Mouse (Mus musculus): Measurements from ENCODE around the gene Mcub.

Mcub gene

DNA sequence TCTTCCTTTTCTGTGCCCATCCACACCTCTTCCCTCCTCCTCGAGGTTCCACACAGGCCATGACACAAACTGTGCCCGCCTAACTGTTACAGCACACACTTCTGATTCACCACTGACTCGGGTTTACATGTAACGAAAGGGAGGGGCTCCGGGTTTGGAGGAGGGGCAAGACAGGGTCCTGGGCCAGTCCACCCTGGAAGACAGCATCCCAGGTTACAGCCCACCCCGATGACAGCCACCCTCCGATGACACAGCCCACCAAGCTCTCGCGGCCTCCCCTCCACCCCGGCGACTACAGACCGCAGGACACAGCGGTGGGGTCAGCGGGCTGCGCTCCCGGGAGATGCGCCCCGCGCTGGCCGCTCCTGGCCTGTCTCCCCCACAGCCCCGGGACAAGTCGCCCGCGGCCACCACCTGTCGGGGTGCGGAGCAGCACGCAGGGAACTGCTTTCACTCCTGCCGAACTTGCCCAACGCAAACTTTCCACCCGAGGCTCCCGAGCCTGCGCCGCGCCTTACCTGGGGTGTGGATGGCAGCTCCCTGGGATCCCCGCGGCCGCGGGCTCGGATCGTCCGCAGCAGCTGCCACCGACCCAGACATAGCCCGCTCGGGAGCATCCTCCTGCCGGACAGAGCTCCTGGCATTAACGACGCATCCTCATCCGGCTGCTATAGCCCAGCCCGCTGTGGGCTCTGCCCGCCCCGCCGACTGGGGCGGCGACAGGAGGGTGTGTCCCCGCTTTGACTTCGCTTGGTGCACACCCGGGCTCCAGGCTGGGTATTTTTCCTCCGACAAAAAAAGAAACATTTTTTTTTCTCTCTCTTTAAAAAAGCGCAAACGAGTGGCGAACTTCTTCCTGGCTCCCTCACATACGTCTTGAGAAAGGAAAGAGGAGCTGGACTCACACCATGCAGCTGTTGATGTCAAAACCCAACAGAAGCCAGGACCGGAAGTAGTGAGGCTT is at the start of gene Mcub:
Mcub (minus strand) TSS at position 775 of the 964 bp plus-strand sequence.
- peak; percentile 52 for DNase-seq (ENCODE audit: low spot score)

DNA sequence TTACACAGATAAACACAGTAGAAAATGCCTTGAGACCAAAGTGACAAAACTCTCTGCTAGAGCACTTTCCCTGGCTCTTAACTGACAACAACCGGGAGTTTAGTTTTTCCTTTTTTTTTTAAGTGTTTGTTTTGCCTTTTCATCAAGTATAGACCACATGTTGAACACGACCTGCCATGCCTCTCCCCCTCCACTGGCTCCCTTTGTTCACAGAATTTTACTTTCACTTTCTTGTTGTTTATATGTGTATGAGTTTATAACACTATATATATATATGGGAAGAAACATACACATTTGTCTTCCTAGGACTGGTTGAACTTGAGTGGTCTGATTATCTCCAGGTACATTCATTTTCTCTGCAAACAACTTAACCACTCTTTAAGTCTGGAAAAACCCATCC is 42.9 kb upstream of the Mcub start:
- DNase-seq (ENCODE audit: low spot score): no peak

DNA sequence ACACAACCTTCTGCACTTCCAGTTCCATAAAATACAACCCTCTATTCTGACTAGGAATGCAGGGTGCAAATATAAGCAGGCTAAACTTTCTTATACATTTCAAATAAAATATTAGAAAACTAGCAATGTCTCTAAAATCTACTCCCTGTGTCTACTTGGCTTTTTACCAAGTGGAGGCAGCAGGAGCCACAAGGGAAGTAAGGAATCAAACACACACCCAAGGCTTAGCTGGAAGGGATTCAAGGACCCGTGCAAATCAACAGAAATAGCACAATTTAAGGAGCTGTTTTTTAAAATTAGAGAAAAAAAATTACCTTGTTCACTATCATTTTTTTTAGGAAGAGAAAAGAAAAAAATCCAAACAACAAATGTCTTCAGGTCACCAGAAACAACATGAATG is 41.2 kb upstream of the Mcub start:
- no peak for DNase-seq (ENCODE audit: low spot score)

DNA sequence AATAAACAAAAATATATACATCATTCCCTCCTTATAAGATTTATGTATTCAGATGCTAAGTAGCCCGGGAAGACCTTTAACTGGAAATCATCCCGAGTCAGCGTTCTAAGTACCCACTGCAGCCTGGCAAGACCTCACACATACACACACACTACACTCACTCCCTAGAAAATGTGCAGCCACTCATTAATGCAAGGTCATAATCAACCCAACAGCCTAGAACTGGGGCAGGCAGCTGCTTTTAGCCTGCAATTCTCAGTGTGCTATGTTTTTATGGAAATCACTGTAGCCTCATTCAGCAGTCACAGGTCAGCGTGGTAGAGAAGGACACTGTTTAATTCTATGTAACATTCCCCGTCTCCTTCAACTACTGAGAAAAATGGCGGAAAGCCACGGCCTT is 36.1 kb upstream of the Mcub start:
- DNase-seq (ENCODE audit: low spot score): no peak

DNA sequence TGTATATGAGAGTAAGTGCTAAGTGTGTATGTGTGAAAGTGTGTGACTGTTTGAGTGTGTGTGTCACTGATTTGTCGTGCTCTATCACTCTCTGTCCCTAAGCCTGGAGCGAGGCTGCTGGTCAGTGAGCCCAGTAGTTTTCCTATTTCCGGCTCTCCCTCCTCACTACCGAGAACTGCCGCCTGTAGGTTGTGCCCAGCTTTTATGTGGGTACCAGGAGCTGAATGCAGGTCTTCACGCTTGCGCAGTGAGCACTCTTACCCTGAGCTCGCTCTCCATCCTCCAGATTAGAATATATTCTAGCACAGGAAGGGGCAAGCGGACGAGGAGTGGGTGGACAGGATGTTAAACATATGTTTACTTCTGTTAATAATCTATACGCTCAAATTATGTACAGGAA is 30.9 kb upstream of the Mcub start:
- DNase-seq (ENCODE audit: low spot score): no peak

DNA sequence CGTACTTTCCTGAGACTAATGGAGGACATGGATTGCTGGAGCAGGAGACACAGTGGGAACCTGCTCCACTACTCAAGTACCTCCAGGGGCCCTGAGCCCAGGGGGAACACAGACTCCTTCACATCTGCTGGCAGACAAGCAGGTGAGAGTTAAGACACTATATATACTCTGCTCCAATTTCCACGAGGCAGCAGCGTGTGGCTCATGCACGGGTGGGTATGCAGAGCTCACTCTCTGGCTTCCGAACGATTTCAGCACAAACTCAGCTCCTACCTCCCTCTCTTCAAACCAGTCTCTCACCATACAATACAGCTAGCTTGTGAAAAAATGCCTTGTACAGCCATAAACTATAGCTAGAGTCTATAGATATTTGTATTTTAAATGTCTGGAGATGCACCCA is 28.5 kb upstream of the Mcub start:
- no peak for DNase-seq (ENCODE audit: low spot score)

DNA sequence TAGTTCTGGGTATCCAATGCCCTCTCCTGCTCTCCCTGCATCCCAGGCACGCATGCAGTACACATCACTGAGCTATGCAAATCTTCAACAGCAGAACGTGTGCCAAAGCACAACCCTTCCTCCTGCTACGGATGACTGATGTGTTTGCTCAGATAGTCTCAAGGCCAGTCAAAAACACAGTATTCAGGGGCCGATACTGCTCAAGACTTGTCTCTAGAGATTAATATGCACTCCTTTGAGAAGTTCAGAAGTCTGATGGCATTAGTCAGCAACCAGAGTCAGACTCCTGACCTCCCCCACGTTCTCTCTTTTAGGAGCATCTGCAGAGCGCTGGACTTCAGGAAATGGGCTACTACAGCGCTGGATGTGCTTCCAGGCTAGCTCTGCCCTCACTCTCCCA is 28.0 kb upstream of the Mcub start:
- DNase-seq (ENCODE audit: low spot score): no peak

DNA sequence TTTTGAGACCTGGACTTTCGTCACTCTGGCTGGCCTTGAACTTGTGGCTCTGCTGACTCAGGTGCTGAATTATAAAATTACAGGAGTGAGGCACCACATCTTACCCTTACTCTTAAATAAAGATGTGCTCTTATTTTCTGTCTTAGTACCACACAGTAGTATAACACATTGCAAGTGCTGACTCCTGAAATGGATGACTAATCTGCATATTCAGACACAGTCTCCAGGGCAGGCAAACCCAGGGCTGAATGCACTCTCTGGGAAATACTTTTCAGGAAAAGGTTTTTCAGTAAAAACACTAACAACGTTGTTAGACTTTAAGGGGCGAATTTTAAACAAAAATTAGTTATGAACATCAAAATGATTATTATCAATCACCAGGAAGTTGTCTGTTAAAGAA is 27.3 kb upstream of the Mcub start:
- DNase-seq (ENCODE audit: low spot score): no peak

DNA sequence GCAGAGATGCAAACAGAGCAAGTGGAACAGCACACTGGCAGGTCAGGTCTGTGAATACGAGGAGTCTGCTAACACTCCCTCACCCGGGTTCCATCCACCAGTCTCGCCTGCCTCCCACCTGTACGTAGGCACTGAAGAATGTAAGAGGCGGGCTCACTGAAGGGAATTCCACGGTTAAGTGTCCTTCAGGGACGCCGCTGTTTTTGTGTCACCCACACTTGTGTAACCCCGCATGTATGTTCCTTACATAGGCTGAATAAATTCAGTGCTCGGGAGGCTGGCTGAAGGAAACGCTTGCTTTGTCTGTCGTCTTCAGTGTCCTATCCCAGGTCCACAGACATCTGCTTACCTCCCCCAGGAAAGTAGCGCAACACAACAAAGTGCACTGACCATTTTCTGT is 17.3 kb upstream of the Mcub start:
- DNase-seq (ENCODE audit: low spot score): no peak

DNA sequence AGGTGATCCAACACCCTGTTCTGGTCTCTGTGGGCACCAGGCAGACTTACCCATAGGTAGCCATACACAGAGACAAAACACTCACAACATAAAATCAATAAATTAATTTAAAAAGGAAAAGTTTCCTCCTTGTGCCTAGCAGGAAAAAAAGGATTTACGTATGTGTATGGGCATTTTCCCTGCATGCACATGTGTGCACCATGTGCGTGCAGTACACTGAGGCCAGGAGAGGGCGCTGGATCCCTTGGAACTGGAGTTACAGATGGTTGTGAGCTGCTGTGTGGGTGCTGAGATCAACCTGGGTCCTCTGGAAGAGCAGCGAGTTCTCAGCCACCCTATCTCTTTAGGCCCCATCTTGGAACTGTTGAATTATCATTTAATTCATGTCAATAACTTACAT is 15.3 kb upstream of the Mcub start:
- DNase-seq (ENCODE audit: low spot score): no peak

DNA sequence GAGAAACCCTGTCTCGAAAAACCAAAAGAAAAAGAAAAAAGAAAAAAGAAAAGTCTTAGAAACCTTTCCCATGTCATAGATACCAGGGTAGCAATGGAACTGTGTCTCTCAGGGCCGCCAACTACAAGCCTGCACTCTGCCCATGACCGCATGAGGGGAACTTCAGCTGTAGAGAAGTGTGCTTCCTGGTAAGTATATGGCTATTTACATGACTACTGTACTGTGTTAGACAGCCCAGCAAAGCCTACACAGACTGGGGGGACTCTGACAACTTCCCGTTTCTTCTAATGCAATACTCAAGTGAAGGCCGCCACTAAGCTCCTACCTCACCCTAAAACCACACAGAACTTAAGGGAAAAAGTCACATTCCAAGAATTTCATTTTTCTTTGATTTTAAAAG is 14.8 kb upstream of the Mcub start:
- DNase-seq (ENCODE audit: low spot score): no peak

DNA sequence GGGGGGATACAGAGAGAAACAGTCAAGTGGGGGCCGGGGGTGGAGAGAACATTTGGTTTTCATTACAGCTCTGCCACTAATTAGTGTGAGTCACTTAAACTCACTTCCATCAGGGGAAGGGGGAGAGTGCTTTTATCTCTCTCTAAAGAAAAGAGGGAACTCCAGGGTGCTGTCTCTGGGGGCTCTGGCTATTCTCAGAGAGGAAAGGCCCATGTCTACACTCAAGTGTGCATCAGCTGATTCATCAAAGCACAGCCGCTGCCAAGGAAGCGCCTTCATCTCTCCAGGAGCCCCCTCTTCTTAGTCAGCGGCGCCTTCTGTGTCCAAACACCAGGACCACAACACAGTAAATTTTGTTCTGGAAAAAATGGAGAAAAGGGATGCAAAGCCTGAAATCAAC is 12.3 kb upstream of the Mcub start:
- no peak for DNase-seq (ENCODE audit: low spot score)

DNA sequence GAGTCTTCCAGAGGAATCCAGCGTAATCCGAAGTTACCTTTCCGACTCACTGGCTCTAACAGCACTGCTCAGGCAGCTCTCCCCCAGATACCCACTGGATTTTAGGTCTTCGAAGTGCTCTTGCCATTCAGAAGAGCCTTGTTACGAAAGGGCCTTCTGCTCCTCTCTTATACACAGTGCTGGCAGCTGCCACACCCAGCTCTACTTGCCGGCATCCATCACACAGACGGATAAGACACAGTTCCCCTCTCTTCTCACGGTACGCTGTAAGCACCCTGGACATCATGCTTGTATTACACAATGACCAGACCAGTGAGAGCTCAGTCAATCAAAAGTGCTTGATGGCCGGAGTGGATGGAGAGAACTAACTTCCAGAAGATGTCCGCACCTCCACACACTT is 11.8 kb upstream of the Mcub start:
- DNase-seq (ENCODE audit: low spot score): no peak

DNA sequence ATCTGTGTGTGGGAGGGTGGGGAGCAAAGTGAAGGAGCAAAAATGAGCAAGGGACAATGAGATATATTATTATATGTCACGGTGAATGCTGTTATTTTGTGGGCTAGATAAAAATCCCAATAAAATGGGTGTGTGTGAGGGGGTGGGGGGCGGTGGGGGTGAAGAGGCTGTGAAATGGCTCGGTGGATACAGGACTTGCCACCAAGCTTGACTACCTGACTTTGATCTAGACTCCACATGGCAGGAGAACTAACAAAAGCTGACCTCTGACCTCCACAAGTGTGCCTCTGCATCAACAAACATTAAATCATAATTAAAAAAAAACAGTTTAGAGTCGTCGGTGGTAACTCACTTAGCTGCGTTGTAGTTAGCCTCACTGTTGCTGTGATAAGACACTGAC is 9.5 kb upstream of the Mcub start:
- DNase-seq (ENCODE audit: low spot score): no peak

DNA sequence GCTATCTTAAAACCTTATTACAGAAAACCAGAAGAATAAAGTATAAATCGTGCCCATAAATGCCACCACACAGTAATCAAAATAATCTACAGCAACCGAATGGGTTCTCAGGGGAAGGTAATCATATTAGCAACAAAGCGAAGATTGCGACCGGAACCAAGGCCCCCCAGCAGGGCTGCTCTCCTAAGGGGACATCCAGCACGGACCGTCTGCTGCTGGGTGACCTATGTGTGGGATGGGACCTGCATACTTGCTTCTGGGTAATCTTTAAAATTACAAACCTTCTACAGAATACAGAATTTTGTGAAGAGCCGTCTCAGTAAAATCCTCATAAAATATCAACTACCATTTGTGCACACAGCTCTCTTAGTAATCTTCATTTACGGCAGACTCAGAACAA is 8.7 kb upstream of the Mcub start:
- DNase-seq (ENCODE audit: low spot score): no peak

DNA sequence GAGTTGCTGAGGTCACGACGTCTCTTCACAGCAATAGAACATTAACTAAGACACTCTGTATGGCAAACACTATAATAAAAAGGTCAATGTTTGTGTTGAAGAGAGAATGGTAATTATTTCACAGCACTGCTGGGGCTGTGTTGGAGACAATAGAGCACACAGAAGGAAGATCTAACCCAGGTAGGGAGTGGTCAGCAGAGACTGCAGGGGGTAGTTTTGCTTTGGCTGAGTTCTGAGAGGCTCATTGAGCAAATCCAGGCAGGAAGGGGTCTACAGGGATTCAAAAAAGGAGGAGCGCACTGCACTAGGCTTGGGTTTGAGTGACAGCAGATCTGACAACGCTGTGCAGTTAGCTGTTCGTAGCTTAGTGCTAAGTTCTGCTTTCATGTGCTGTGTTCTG is 6.3 kb upstream of the Mcub start:
- DNase-seq (ENCODE audit: low spot score): no peak

DNA sequence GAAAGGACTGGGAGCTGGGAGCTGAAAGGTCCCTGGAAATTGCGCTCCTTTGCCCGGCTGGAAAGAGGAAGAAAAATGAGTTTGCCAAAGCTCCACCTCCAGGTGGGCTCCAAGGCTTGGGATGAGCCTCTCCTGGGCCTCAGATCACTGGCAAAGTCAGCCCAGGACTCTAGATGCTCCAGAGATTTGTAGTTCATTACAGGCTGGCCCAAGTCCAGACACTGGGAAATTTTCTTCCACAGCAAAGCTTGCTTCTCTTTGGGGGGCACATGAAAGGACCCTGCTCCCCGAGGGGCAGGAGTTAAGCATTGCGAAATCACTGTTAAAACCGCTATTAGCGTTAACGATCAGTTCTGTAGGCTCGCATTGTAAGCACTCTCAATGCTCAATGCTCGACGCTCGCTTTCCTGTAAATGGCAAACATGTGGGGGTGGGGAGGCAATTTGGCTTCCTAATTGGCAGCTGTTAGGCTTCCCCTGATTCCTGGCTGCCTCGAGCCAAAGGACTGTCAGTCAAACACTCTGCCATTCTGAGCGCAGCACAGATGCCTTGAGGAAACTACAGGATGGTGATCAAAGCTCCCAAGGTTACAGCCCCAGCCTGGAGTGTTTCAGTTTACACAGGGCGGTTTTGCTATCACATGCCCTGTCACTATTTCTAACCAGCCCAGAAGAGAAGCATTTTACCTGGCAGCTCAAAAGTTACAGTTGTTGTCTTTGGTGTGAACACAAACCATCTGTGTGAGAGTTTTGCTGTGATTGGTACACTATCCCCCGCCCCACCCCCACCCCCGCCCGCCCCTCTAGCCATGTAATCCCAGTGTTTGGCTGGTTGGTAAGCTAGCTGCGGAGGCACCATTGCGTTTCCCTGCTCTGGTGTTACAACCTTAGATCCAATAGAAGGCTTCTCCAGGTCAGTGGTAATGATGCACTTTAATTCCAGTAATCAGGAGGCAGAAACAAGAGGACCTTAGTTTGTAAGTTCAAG is 816 bp upstream of the Mcub start:
- DNase-seq (ENCODE audit: low spot score): peak; percentile 72

DNA sequence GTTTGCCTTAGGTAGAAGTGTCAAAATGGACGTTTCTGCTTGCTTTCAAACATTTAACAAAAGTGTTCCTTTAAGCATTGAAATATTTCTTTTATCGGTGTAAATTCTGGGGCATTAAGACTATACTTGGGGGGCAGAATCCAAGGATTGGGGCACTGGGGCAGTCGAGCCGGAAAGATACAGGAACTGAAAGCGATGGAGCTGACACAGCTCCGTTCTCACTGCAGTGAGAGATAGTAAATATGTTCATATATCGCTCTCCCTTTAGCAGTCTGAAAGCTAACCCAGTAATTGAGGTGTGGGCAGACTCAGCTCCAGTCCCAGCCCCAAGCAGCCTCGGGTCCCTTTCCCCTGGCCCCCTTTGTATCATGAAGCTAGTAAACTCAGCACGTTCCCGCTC is 975 bp downstream of the Mcub start:
- no peak for DNase-seq (ENCODE audit: low spot score)

DNA sequence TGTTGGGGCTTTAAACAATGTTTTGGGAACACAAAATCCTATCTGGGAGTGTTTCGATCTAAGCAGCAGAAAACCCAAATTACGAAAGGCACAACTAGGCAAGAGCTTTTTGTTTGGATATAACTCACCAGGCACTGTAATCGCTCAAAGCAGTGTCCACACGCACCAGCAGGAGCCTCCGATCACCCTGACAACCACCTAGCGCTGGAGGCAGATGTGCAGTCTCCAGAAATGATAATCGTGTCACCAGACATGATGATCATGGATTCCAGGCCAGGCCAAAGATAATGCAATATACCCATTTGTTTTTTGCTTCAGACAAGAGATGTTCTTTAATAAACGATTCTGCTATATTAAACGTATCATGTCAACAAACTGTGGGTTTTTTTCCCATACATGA is 2.1 kb downstream of the Mcub start:
- peak; percentile 13 for DNase-seq (ENCODE audit: low spot score)

DNA sequence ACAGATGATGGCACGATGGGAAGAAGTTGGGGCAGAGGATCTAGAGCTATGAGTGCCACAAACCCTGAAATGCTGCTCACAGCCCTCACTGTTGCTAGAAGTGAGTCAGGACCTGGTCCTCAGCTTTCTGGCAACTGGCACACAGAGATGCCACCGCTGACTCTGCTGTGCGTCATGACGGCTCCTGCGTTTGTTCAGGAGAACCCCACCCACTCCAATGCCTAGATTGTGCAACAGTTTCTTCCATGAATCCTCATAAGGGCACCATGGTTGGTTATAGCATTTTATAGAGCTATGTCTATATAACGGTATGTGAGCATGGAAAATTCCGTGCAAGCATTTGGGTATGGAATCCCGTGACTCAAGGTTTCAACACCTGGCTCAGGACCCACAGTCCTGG is 5.3 kb downstream of the Mcub start:
- no peak for DNase-seq (ENCODE audit: low spot score)

DNA sequence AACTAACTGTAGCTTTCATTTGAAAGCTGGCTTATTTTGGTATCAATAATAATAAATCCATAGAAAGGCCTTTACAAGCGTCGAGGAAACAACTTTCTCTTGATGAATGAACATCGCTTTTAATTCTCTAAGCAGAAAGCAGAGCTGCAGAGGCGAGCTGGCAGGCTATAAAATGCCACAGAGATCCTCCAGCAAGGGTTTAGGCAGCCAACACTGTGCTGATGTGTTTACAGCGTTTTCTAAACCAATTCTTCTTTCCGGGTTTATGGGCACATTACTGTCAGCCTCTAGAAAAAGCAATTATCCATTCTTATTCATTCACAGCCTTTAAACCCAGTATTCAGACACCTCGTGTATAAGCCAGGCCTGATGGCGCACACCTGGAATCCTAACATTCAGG is 7.5 kb downstream of the Mcub start:
- DNase-seq (ENCODE audit: low spot score): no peak

DNA sequence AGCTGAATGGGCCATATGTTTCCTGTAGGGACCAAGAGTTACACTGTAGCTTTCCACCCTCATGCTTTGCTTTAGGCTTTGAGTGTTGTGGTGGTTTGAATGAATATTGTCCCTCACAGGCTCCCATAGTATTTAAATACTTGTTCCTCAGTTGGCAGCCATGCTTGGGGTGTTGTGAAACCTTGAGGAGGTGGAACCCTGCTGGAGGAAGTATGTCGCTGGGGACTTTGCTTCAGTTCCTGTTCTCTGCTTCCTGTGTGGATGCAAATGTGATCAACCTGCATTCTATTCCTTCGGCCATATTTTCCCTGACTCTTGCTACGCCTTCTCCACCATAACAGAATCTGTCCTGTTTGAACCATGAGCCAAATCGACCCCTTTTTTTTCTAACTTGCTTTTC is 16.7 kb downstream of the Mcub start:
- DNase-seq (ENCODE audit: low spot score): no peak

DNA sequence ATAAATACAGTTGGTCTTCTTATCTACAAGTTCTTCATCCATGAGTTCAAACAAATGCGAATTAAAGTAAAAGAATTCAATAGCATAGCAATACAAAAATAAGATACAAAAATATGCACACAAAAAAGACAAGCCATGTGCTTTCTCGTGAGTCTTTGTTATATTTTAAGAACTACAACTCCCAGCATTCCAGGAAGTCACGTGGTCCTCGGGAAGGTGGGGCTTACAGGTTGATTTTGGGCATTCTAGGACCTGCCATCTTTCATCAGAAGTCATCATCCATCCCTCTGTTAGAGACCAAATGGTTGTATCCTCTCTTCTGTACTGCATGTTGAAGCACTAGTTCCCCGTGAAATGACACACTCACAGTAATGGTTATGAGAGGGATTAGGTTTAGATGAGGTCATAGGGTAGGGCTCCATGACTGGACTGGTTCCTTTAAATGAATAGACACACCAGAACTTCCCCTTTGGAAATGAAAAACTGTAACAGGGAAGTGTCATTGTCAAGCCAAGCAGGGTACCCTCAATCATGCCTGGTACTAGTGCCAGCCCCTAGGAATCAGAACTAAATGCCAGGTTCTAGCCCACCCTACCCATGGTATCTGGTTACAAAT is 20.7 kb downstream of the Mcub start:
- DNase-seq (ENCODE audit: low spot score): no peak
